10 mouse cellular contexts compared by ENCODE assay signal in genomic region chr10:80435764-80436163, GRCm38 (mm10). TPM values are rescaled to one million over a fixed set of nuclear protein-coding genes. Genes with fewer than 3 reads are reported as not detected.
A peak's percentile ranks its signal among the peaks of the same experiment; 100 is the strongest.
DNase-seq lines count a peak whose midpoint lies in the region; ATAC-seq lines count a peak whose summit lies in the region.
"Had no signal": no experiment of that assay in that cellular context is flagged by ENCODE, and none has a peak within 500 bp of the region (broad histone marks: within the 10 kb centered on the region; RNA-seq: fewer than 3 reads in every experiment).

No protein-coding gene starts in this region.

- peak; percentile 51 for DNase-seq in cerebellum, adult 11-12 months
- DNase-seq in cerebellum, postnatal 10 days, result no peak
- DNase-seq in neural tube, embryonic 11.5 days (ENCODE audit: low spot score), result no peak
- DNase-seq in lung, postnatal 25 days (ENCODE audit: low spot score), result peak; percentile 22
- no peak for DNase-seq in frontal cortex, postnatal 36 days (ENCODE audit: low spot score in 2 of 2)

- no peak overlapping the region for H3K27ac ChIP-seq in neural tube, embryonic 11.5 days (ENCODE audit: low read depth, low read length)
- H3K27ac ChIP-seq in neural tube, embryonic 15.5 days (replicated peaks), result no peak overlapping the region

- WGBS in neural tube, embryonic 11.5 days, result 48% methylated on average over 7 of the region's 7 CpGs
- WGBS in neural tube, embryonic 15.5 days, result 44% methylated on average over 7 of the region's 7 CpGs

- no peaks in the 10 kb centered on the region for H3K9me3 ChIP-seq in neural tube, embryonic 11.5 days (ENCODE audit: control insufficient read depth, low read length)
- no peaks in the 10 kb centered on the region for H3K9me3 ChIP-seq in neural tube, embryonic 15.5 days (replicated peaks)

- H3K36me3 ChIP-seq in neural tube, embryonic 11.5 days (ENCODE audit: control insufficient read depth, insufficient read depth, low read length), result peaks cover under 1% of the 10 kb centered on the region; the same call in 1 of the 2 replicates
- H3K36me3 ChIP-seq in neural tube, embryonic 15.5 days, result no peaks in the 10 kb centered on the region

- H3K4me2 ChIP-seq in neural tube, embryonic 11.5 days (ENCODE audit: low read depth), result no peak overlapping the region
- H3K4me2 ChIP-seq in neural tube, embryonic 15.5 days, result no peak overlapping the region

- no peak overlapping the region for H3K4me3 ChIP-seq in neural tube, embryonic 11.5 days (ENCODE audit: low read depth, low read length)
- H3K4me3 ChIP-seq in neural tube, embryonic 15.5 days (replicated peaks), result no peak overlapping the region

- H3K9ac ChIP-seq in neural tube, embryonic 11.5 days (ENCODE audit: low read length), result peak overlapping the region; percentile 26
- no peak overlapping the region for H3K9ac ChIP-seq in neural tube, embryonic 15.5 days (replicated peaks)

- 0 out of 2 replicates have a peak, but pooled peaks cover 9% of the 10 kb centered on the region for H3K4me1 ChIP-seq in neural tube, embryonic 11.5 days (ENCODE audit: control insufficient read depth, insufficient read depth, low read length)
- peaks cover 25% of the 10 kb centered on the region for H3K4me1 ChIP-seq in neural tube, embryonic 15.5 days

- no peak for ATAC-seq in neural tube, embryonic 11.5 days (ENCODE audit: insufficient read depth, low FRiP score, low TSS enrichment)
- ATAC-seq in neural tube, embryonic 15.5 days (ENCODE audit: low FRiP score), result no peak
- ATAC-seq in erythroblast, adult 5-6 weeks (replicated peaks; ENCODE audit: low FRiP score, poor library complexity, severe bottlenecking), result peak; percentile 19
- ATAC-seq in CD4-positive, CD25-positive, alpha-beta regulatory T cell, adult 4 months, result no peak

- no peaks in the 10 kb centered on the region for H3K27me3 ChIP-seq in neural tube, embryonic 11.5 days (ENCODE audit: control insufficient read depth, insufficient read depth, low read length)
- no peaks in the 10 kb centered on the region for H3K27me3 ChIP-seq in neural tube, embryonic 15.5 days (replicated peaks)

RNA-seq across cellular contexts. Expression of gene Tcf3, which starts 2.3 kb away (rescaled TPM):
- 177 and 178 TPM in 2 replicates for polyA plus RNA-seq in neural tube, embryonic 11.5 days (2014; fragmentation: Nextera tagmentation; extraction: Ambion mirVana)
- 33.4 and 51.7 TPM in 2 replicates for polyA plus RNA-seq in neural tube, embryonic 15.5 days (2015; fragmentation: Nextera tagmentation; extraction: Ambion mirVana)
- total RNA-seq in erythroblast, adult 5-6 weeks (2015; ENCODE audit: low replicate concordance), result 30.7 and 31.1 TPM in 2 replicates
- total RNA-seq in erythroblast, adult 5-6 weeks (2017; ENCODE audit: low replicate concordance), result 27.9 and 39.6 TPM in 2 replicates
- polyA plus RNA-seq in CD4-positive, CD25-positive, alpha-beta regulatory T cell, adult 4 months (2017; shearing (Covaris generic)), result 1 to 10 TPM; 7.5 to 8.5 TPM

RNA-seq across cellular contexts. Expression of gene Uqcr11, which starts 29.1 kb away (rescaled TPM):
- 494 and 521 TPM in 2 replicates for polyA plus RNA-seq in neural tube, embryonic 11.5 days (2014; fragmentation: Nextera tagmentation; extraction: Ambion mirVana)
- polyA plus RNA-seq in neural tube, embryonic 15.5 days (2015; fragmentation: Nextera tagmentation; extraction: Ambion mirVana), result 731 and 790 TPM in 2 replicates
- 38.2 and 42.4 TPM in 2 replicates for total RNA-seq in erythroblast, adult 5-6 weeks (2015; ENCODE audit: low replicate concordance)
- total RNA-seq in erythroblast, adult 5-6 weeks (2017; ENCODE audit: low replicate concordance), result 56.0 and 60.8 TPM in 2 replicates
- 100 to 1,000 TPM; 268 to 337 TPM for polyA plus RNA-seq in CD4-positive, CD25-positive, alpha-beta regulatory T cell, adult 4 months (2017; shearing (Covaris generic))

RNA-seq across cellular contexts. Expression of gene Mbd3, which starts 36.4 kb away (rescaled TPM):
- 262 and 271 TPM in 2 replicates for polyA plus RNA-seq in neural tube, embryonic 11.5 days (2014; fragmentation: Nextera tagmentation; extraction: Ambion mirVana)
- polyA plus RNA-seq in neural tube, embryonic 15.5 days (2015; fragmentation: Nextera tagmentation; extraction: Ambion mirVana), result 195 and 209 TPM in 2 replicates
- 11.9 and 38.4 TPM in 2 replicates for total RNA-seq in erythroblast, adult 5-6 weeks (2015; ENCODE audit: low replicate concordance)
- 10.5 and 21.3 TPM in 2 replicates for total RNA-seq in erythroblast, adult 5-6 weeks (2017; ENCODE audit: low replicate concordance)
- 10 to 100 TPM; 26.7 to 27.2 TPM for polyA plus RNA-seq in CD4-positive, CD25-positive, alpha-beta regulatory T cell, adult 4 months (2017; shearing (Covaris generic))

RNA-seq across cellular contexts. Expression of gene Mex3d, which starts 48.3 kb away (rescaled TPM):
- polyA plus RNA-seq in neural tube, embryonic 11.5 days (2014; fragmentation: Nextera tagmentation; extraction: Ambion mirVana), result 12.6 and 15.5 TPM in 2 replicates
- 9.1 and 14.0 TPM in 2 replicates for polyA plus RNA-seq in neural tube, embryonic 15.5 days (2015; fragmentation: Nextera tagmentation; extraction: Ambion mirVana)
- total RNA-seq in erythroblast, adult 5-6 weeks (2015; ENCODE audit: low replicate concordance), result 1.5 TPM in 1 of 2 replicates, not detected in the other
- 0.51 and 0.70 TPM in 2 replicates for total RNA-seq in erythroblast, adult 5-6 weeks (2017; ENCODE audit: low replicate concordance)
- 1 to 10 TPM in 1 of 2 experiments, not detected in 1; 1.3 TPM for polyA plus RNA-seq in CD4-positive, CD25-positive, alpha-beta regulatory T cell, adult 4 months (2017; shearing (Covaris generic))

RNA-seq across cellular contexts. Expression of gene Onecut3, which starts 58.9 kb away (rescaled TPM):
- 1.3 and 1.4 TPM in 2 replicates for polyA plus RNA-seq in neural tube, embryonic 11.5 days (2014; fragmentation: Nextera tagmentation; extraction: Ambion mirVana)
- polyA plus RNA-seq in neural tube, embryonic 15.5 days (2015; fragmentation: Nextera tagmentation; extraction: Ambion mirVana), result 0.63 and 1.0 TPM in 2 replicates
- not detected in 2 replicates for total RNA-seq in erythroblast, adult 5-6 weeks (2015; ENCODE audit: low replicate concordance)
- total RNA-seq in erythroblast, adult 5-6 weeks (2017; ENCODE audit: low replicate concordance), result not detected in 2 replicates
- polyA plus RNA-seq in CD4-positive, CD25-positive, alpha-beta regulatory T cell, adult 4 months (2017; shearing (Covaris generic)), result not detected
- total RNA-seq: layer of hippocampus, postnatal 25 days had no signal
- polyA plus RNA-seq: spleen, adult 2 months had no signal

Comparison
In these comparisons a context has a peak if more than half of its experiments do, and no peak if none do; other contexts are left out.
1. DNase-seq: peak in cerebellum, adult 11-12 months (single experiment) and lung, postnatal 25 days (single experiment); none in cerebellum, postnatal 10 days (0 of 2), neural tube, embryonic 11.5 days (single experiment) and frontal cortex, postnatal 36 days (0 of 2).